Mouse (Mus musculus): ENCODE data around the gene Mthfd1.
A peak's percentile ranks its signal among the peaks of the same experiment; 100 is the strongest.
"Not testable (repeated sequence)": the region's sequence is repeated elsewhere in the genome, so short reads cannot be mapped to it uniquely, and the experiment has no call there.

Gene Mthfd1

GRCm38 (mm10) chr12:76254725-76255498 is at the start of gene Mthfd1:
Gene Mthfd1 (plus strand): TSS chr12:76255298.
- DNase-seq (ENCODE audit: low spot score in 2 of 2), result peak; percentile 89 to 90

GRCm38 (mm10) chr12:76209429-76209974 is 45.6 kb upstream of the Mthfd1 start:
- no peak for DNase-seq (ENCODE audit: low spot score in 2 of 2)

- DNase-seq (ENCODE audit: low spot score in 2 of 2), result no peak
Measured at GRCm38 (mm10) chr12:76215121-76215520, 40.0 kb upstream of the Mthfd1 start.

GRCm38 (mm10) chr12:76216716-76217115 is 38.4 kb upstream of the Mthfd1 start:
- DNase-seq (ENCODE audit: low spot score in 2 of 2), result no peak

- DNase-seq (ENCODE audit: low spot score in 2 of 2), result not testable (repeated sequence)
Measured at GRCm38 (mm10) chr12:76222104-76222503, 33.0 kb upstream of the Mthfd1 start.

GRCm38 (mm10) chr12:76230644-76231043 is 24.5 kb upstream of the Mthfd1 start:
- DNase-seq (ENCODE audit: low spot score in 2 of 2), result no peak

GRCm38 (mm10) chr12:76235253-76235652 is 19.8 kb upstream of the Mthfd1 start:
- DNase-seq (ENCODE audit: low spot score in 2 of 2), result no peak

- no peak for DNase-seq (ENCODE audit: low spot score in 2 of 2)
Measured at GRCm38 (mm10) chr12:76239145-76239838, 15.8 kb upstream of the Mthfd1 start.

- no peak for DNase-seq (ENCODE audit: low spot score in 2 of 2)
Measured at GRCm38 (mm10) chr12:76239839-76240571, 15.1 kb upstream of the Mthfd1 start.

- DNase-seq (ENCODE audit: low spot score in 2 of 2), result no peak
Measured at GRCm38 (mm10) chr12:76240670-76241069, 14.4 kb upstream of the Mthfd1 start.

- no peak for DNase-seq (ENCODE audit: low spot score in 2 of 2)
Measured at GRCm38 (mm10) chr12:76241084-76241483, 14.0 kb upstream of the Mthfd1 start.

GRCm38 (mm10) chr12:76241833-76242232 is 13.3 kb upstream of the Mthfd1 start:
- DNase-seq (ENCODE audit: low spot score in 2 of 2), result no peak

- no peak for DNase-seq (ENCODE audit: low spot score in 2 of 2)
Measured at GRCm38 (mm10) chr12:76244981-76245380, 10.1 kb upstream of the Mthfd1 start.

GRCm38 (mm10) chr12:76246646-76247045 is 8.5 kb upstream of the Mthfd1 start, which contains the start of gene Tex21:
Gene Tex21 (minus strand): TSS chr12:76246746.
- DNase-seq (ENCODE audit: low spot score in 2 of 2), result no peak

- DNase-seq (ENCODE audit: low spot score in 2 of 2), result no peak
Measured at GRCm38 (mm10) chr12:76253090-76253489, 2.0 kb upstream of the Mthfd1 start.

GRCm38 (mm10) chr12:76253591-76253990 is 1.5 kb upstream of the Mthfd1 start:
- DNase-seq (ENCODE audit: low spot score in 2 of 2), result no peak

GRCm38 (mm10) chr12:76253991-76254390 is 1.1 kb upstream of the Mthfd1 start:
- no peak for DNase-seq (ENCODE audit: low spot score in 2 of 2)

GRCm38 (mm10) chr12:76255499-76255875 is 389 bp downstream of the Mthfd1 start:
- no peak for DNase-seq (ENCODE audit: low spot score in 2 of 2)

GRCm38 (mm10) chr12:76256114-76256843 is 1.2 kb downstream of the Mthfd1 start:
- DNase-seq (ENCODE audit: low spot score in 2 of 2), result no peak

GRCm38 (mm10) chr12:76260673-76261072 is 5.6 kb downstream of the Mthfd1 start:
- DNase-seq (ENCODE audit: low spot score in 2 of 2), result no peak

GRCm38 (mm10) chr12:76261556-76261955 is 6.5 kb downstream of the Mthfd1 start:
- no peak for DNase-seq (ENCODE audit: low spot score in 2 of 2)
